Mouse (Mus musculus): ENCODE data around the gene Rnf130. TPM values are rescaled to one million over a fixed set of nuclear protein-coding genes. Genes with fewer than 3 reads are reported as not detected.

Rnf130 gene
- total RNA-seq (2021) = 10 to 100 TPM; 34.8 to 43.4 TPM
- long read RNA-seq, experiment 1, transcript Rnf130-202 (9 exons, 1,502 nt) = major isoform, 47 of 74 reads
- long read RNA-seq, experiment 1, transcript Rnf130-201 (8 exons, 1,415 nt) = minor isoform, 8 of 74 reads
- long read RNA-seq, experiment 1, partial matches to known transcripts = 5 of 74 reads
- long read RNA-seq, experiment 1, other reads (novel, unspliced or antisense) = 14 of 74 reads
- long read RNA-seq, experiment 2, transcript Rnf130-201 (8 exons, 1,415 nt) = minor isoform, 7 of 93 reads
- long read RNA-seq, experiment 2, transcript Rnf130-202 (9 exons, 1,502 nt) = major isoform, 71 of 93 reads
- long read RNA-seq, experiment 2, partial matches to known transcripts = 3 of 93 reads
- long read RNA-seq, experiment 2, other reads (novel, unspliced or antisense) = 12 of 93 reads

GRCm38 (mm10) chr11:50024833-50025720 lies at the start of gene Rnf130:
Gene Rnf130 (plus strand): TSS chr11:50025346.
- peak; percentile 92 for DNase-seq

GRCm38 (mm10) chr11:49977963-49978568 lies 47.1 kb upstream of the Rnf130 start:
- no peak for DNase-seq

GRCm38 (mm10) chr11:49978935-49979334 lies 46.2 kb upstream of the Rnf130 start:
- no peak for DNase-seq

- no peak for DNase-seq
Observed at GRCm38 (mm10) chr11:49980681-49981235, 44.4 kb upstream of the Rnf130 start.

GRCm38 (mm10) chr11:49981321-49981963 lies 43.7 kb upstream of the Rnf130 start:
- no peak for DNase-seq

DNA sequence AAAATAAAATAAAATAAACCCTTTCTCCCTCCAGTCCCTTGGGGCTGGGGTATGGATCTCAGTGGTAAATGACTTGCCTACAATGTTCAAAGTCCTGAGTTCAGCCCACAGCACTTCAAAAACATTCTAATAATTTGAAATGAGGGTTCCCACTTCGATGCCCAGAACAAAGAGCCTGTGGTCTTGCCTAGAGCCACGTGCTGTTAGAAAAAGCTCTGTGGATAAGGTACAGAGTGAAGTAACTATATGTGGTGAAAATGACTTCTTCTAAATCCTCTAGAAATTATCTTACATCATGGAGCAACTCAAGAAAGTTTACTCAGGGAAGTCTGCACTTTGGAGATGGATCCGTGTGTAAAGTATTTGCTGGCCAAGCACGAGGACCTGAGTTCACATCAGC lies 43.1 kb upstream of the Rnf130 start:
- DNase-seq = no peak

- no peak for DNase-seq
Observed at GRCm38 (mm10) chr11:49982881-49983280, 42.3 kb upstream of the Rnf130 start.

GRCm38 (mm10) chr11:49983875-49984552 lies 41.1 kb upstream of the Rnf130 start:
- DNase-seq = no peak

GRCm38 (mm10) chr11:49985009-49985408 lies 40.1 kb upstream of the Rnf130 start:
- DNase-seq = no peak

DNA sequence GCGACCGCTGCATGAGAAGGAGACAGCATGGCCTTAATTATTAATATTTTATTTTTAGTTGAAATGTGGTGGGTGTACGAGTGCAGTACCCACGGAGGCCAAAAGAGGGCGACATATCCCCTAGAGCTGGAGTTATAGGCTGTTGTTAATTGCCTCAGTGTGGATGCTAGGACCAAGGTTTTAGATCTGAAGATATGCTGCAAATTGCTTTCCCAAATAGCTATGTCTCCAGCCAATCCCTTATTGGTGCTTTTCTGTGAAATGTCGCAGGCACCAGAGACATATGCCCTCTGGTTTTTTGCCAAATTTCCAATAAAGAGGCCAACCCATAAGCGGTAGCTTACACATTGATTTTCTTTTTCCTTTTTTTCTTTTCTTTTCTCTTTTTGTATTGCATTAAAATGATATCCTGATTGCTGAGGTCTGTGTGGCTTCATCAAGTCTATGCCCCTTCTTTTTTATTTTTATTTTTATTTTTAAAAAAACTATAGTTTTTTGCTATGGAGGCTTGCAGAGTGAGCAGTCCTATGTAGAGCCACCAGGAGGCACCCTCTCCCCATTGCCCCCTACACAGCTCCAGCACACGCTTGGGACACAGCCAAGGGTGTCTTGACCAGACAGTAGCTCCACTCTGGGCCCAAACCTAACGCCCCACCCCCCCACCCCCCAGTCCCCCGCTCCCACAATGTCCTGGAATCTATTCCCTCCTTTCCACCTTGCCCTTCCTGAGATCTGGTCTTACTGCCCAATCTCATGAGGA lies 38.7 kb upstream of the Rnf130 start:
- DNase-seq = no peak

GRCm38 (mm10) chr11:49994536-49994935 lies 30.6 kb upstream of the Rnf130 start:
- no peak for DNase-seq

GRCm38 (mm10) chr11:49996398-49996797 lies 28.7 kb upstream of the Rnf130 start:
- DNase-seq = no peak

GRCm38 (mm10) chr11:49997321-49997720 lies 27.8 kb upstream of the Rnf130 start:
- no peak for DNase-seq

DNA sequence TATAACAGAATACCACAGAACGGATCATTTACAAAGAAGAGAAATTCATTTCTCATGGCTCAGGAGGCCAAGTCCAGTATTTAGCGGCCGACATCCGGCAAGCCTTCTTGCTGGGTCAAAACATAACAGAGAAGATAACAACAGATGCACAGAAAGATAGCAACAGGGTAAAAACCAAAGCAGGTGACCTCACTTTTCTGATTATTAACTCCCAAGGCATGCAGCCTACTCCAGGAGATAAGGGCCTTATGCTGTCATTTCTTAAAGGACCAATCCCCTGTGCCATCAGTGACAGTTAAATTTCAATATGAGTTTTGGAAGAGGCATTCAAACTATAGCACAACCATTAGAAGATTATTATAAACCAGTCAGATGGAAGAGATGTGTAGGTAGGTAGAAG lies 22.3 kb upstream of the Rnf130 start:
- DNase-seq = no peak

DNA sequence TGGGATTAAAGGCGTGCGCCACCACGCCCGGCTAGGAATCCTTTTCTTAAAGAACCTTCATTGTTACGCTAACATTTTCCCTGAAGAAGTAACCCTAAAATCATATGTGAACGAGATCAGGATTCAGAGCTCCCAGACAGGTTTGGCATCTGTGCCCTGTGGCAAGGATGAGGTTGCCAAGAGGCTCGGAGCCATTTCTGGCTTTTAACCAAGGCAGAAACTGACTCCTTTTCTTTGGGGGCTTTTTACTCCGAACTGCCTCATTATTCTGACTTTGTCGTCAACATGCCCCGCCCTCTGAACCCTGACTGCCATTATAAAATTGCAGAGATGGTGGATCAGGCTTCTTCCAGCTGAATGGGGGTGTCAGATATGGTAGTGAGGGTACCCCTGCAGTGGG lies 17.4 kb upstream of the Rnf130 start:
- no peak for DNase-seq

GRCm38 (mm10) chr11:50008231-50008630 lies 16.9 kb upstream of the Rnf130 start:
- no peak for DNase-seq

DNA sequence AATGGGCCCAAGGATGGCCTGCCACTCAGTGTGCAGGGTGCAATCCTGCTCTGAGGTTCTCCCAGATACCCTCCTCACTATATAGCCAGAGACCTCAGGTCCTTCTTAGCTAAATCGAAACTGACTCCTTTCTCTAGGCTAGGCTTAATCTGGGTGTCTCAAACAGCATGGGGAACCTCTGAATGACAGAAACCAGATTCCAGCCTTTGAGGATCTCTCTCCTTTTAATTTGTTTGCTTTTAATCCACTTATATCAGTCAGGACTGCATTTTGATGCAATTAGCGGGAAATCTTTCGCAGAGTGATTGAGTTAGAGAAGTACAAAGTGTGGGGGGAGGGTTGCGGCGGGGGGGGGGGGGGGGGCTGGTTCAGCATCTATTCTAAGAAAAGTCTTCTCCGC lies 12.1 kb upstream of the Rnf130 start:
- no peak for DNase-seq

- no peak for DNase-seq
Observed at GRCm38 (mm10) chr11:50016503-50016902, 8.6 kb upstream of the Rnf130 start.

GRCm38 (mm10) chr11:50017511-50017910 lies 7.6 kb upstream of the Rnf130 start:
- no peak for DNase-seq

DNA sequence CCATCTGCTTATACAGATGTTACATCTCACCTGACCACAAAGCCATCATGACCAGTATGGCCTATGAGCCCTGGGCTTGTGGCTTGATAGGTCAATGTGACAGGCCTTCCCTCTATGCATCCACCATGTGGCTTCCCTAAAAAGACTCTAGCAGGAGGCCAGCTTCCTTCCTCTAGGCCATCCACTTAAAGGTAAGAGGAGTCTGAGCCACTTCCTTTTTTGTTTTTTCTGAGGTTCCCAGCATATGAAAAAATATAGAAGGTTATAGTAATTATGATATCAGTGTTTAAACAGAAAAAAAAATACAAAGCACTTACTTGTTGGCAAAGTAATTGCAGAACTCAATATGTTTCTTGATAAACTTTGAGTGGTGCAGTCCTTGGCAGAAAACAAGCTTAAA lies 6.3 kb upstream of the Rnf130 start:
- no peak for DNase-seq

- no peak for DNase-seq
Observed at GRCm38 (mm10) chr11:50022085-50022484, 3.1 kb upstream of the Rnf130 start.
